Mouse (Mus musculus) kidney, embryonic 14.5 days (tissue): ENCODE measurements around the gene D430041D05Rik. TPM values are rescaled to one million over a fixed set of nuclear protein-coding genes. Genes with fewer than 3 reads are reported as not detected.

Experiments
- ATAC-seq: fragments of 200-750 bp; cut with Nextera tagmentation; 2 replicates; pipeline ENCODE4 v1.8.0; 2017; ENCODE audit warnings: moderate number of reproducible peaks, mild to moderate bottlenecking, moderate TSS enrichment, moderate library complexity; ENCODE audit not compliant: low FRiP score, low TSS enrichment
- H3K27ac ChIP-seq: fragments of 300-500 bp; sonication (generic); 2 replicates; pipeline ENCODE4 v1.5.1; 2014; ENCODE audit warnings: low read depth, mild to moderate bottlenecking, low read length, moderate library complexity, mixed read lengths
- H3K27me3 ChIP-seq: fragments of 300-500 bp; sonication (generic); 2 replicates; pipeline ENCODE4 v1.6.1; 2014; ENCODE audit warnings: mild to moderate bottlenecking, low read length; ENCODE audit not compliant: control insufficient read depth, insufficient read depth
- H3K36me3 ChIP-seq: fragments of 300-500 bp; sonication (generic); 2 replicates; pipeline ENCODE4 v1.6.1; 2014; ENCODE audit warnings: low read length, mixed read lengths; ENCODE audit not compliant: control insufficient read depth, insufficient read depth
- H3K4me1 ChIP-seq: fragments of 300-500 bp; sonication (generic); 2 replicates; pipeline ENCODE4 v1.6.1; 2014; ENCODE audit warnings: low read length, mixed read lengths; ENCODE audit not compliant: control insufficient read depth, insufficient read depth
- H3K4me2 ChIP-seq: fragments of 300-500 bp; sonication (generic); replicated peaks from 2 replicates; pipeline ENCODE4 v1.6.1; 2014; ENCODE audit warnings: low read depth, mild to moderate bottlenecking, low read length
- H3K4me3 ChIP-seq: fragments of 300-500 bp; sonication (generic); 2 replicates; pipeline ENCODE4 v1.5.1; 2014; ENCODE audit warnings: mild to moderate bottlenecking, low read length
- H3K9ac ChIP-seq: fragments of 300-500 bp; sonication (generic); 2 replicates; pipeline ENCODE4 v1.6.1; 2014; ENCODE audit warnings: low read depth, mild to moderate bottlenecking, low read length, moderate library complexity
- H3K9me3 ChIP-seq: fragments of 300-500 bp; sonication (generic); 2 replicates; pipeline ENCODE4 v1.6.1; 2016; ENCODE audit warnings: low read length; ENCODE audit not compliant: control insufficient read depth
- WGBS: fragments of 180-500 bp; shearing (Covaris S2); extraction: QIAGEN DNeasy Blood & Tissue Kit; methylation state at CpG from one replicate; pipeline ENCODE4 v1.1.7; 2014; 5-methylcytosine and 5-hydroxymethylcytosine counted together
- polyA plus RNA-seq: library from polyadenylated mRNA; unstranded; fragments of >200 nt; fragmentation: Nextera tagmentation; extraction: Ambion mirVana; gene quantifications from 2 replicates; pipeline ENCODE4 v1.2.1, GENCODE M21; 2014

The D430041D05Rik gene
- polyA plus RNA-seq, 1 experiment from 2014 or later = 0.65 TPM

DNA sequence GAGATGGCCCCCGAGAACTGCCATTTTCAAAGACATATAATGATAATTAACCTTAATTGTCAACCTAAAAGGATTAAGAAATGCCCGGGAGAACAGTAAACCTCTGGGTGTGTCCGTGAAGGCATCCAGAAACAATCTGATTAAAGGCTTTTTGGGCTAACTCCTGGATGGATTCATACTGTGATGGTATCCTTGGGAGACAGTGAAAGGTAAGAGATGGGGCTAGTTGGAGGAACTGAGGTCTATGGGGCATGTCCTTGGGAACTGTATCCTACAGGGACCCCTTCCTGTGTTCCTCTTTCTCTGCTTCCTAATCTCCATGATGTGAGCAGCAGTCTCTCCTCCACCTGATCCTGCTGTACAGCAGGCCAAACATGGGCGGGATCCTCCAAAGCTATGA lies 38.7 kb downstream of the D430041D05Rik start:
- Histone ChIP-seq H3K36me3 (no peaks in the 10 kb centered on the region), H3K27ac (no peak overlapping the region), H3K9me3 (no peaks in the 10 kb centered on the region), H3K4me2 (no peak overlapping the region), H3K9ac (no peak overlapping the region), H3K4me3 (no peak overlapping the region), H3K4me1 (peaks cover 6% of the 10 kb centered on the region; the same call in 1 of the 2 replicates), H3K27me3 (no peaks in the 10 kb centered on the region)
- 73% methylated on average over 4 of the region's 4 CpGs for WGBS
- no peak for ATAC-seq

DNA sequence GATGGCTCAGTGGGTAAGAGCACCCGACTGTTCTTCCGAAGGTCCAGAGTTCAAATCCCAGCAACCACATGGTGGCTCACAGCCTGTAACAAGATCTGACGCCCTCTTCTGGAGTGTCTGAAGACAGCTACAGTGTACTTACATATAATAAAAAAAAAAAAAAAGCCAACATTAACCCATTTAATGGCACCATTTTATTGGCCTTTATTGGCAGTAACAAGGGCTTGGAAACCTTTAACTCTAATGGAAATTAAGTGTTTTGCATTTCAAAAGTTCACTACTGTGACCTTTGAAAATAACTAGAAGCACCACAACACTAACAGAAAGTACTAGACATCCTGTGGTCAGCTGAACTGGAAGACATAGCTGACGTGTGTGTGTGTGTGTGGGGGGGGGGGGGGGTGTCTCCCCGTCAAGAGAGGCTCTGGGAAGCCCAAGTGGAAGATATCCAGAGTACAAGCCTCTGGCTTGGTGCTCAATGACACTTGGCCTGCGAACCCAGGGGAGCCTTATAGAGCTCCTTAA lies 39.1 kb downstream of the D430041D05Rik start:
- Histone ChIP-seq H3K9ac (no peak overlapping the region), H3K27me3 (no peaks in the 10 kb centered on the region), H3K9me3 (no peaks in the 10 kb centered on the region), H3K4me3 (no peak overlapping the region), H3K27ac (no peak overlapping the region), H3K4me2 (no peak overlapping the region), H3K4me1 (peaks cover 7% of the 10 kb centered on the region; the same call in 1 of the 2 replicates), H3K36me3 (no peaks in the 10 kb centered on the region)
- WGBS = 64% methylated on average over 6 of the region's 6 CpGs
- no peak for ATAC-seq

DNA sequence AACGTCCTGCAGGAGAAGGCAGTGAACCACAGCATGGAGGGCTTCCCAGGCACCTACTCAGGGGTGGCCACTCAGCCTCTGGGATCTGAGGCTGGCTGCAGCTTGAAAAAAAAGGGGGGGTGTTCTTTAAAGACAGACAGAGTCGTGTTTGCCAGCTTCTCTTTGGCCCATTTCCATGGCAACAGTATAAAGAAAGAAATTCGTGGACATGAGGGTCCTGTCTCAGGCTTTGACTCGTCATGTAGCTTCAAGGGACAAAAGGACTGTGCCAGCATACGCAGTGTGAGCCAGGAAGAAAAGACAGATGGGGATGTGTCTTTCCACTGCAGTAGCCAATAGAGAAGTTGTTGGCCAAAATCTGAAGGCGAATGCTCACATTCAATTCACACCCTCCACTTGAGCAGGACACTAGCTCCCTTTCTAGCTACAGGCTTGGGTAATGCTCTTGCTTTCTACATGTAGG lies 42.9 kb downstream of the D430041D05Rik start:
- Histone ChIP-seq H3K27me3 (no peaks in the 10 kb centered on the region), H3K4me3 (no peak overlapping the region), H3K9me3 (no peaks in the 10 kb centered on the region), H3K9ac (no peak overlapping the region), H3K4me1 (peaks cover 7% of the 10 kb centered on the region; the same call in 1 of the 2 replicates), H3K4me2 (no peak overlapping the region), H3K36me3 (no peaks in the 10 kb centered on the region), H3K27ac (no peak overlapping the region)
- ATAC-seq = no peak
- WGBS = 44% methylated on average over 6 of the region's 6 CpGs

DNA sequence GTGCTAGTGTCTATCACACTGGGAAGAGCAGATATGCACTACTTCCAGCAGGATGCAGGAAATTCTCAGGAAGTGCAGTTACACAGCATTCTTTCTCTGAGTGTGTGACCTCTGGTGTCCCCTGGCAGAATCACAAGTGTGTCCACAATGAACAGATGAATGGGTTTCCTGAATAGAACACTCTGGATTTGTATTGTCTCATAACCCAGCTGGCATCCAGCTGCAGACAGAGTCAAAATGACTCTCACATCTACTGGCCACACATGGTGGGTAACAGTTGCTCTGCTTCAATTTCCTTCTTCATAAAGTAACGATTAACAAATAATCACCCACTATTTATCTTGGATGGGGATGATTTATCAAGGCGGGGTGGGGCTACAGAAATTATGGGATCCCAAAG lies 43.5 kb downstream of the D430041D05Rik start:
- Histone ChIP-seq H3K9me3 (no peaks in the 10 kb centered on the region), H3K36me3 (no peaks in the 10 kb centered on the region), H3K4me2 (no peak overlapping the region), H3K27me3 (no peaks in the 10 kb centered on the region), H3K9ac (no peak overlapping the region), H3K4me1 (peaks cover 7% of the 10 kb centered on the region; the same call in 1 of the 2 replicates), H3K27ac (no peak overlapping the region), H3K4me3 (no peak overlapping the region)
- ATAC-seq = 0 out of 2 replicates have a peak, but pooled peaks have one; percentile 28
- 53% methylated on average over 2 of the region's 2 CpGs for WGBS

GRCm38 (mm10) chr2:104359305-104359704 lies 51.5 kb downstream of the D430041D05Rik start:
- 57% methylated on average over 3 of the region's 3 CpGs for WGBS

GRCm38 (mm10) chr2:104358881-104359280 lies 51.9 kb downstream of the D430041D05Rik start:
- H3K4me2 ChIP-seq = no peak overlapping the region
- H3K9ac ChIP-seq = no peak overlapping the region
- no peaks in the 10 kb centered on the region for H3K4me1 ChIP-seq
- no peak overlapping the region for H3K27ac ChIP-seq
- H3K36me3 ChIP-seq = no peaks in the 10 kb centered on the region
- 94% methylated on average over 1 of the region's 1 CpGs for WGBS
- no peaks in the 10 kb centered on the region for H3K9me3 ChIP-seq
- no peaks in the 10 kb centered on the region for H3K27me3 ChIP-seq
- H3K4me3 ChIP-seq = no peak overlapping the region
- no peak for ATAC-seq

More at GRCm38 (mm10) chr2:104359305-104359704, 51.5 kb downstream of the D430041D05Rik start:
- Histone ChIP-seq H3K27ac (no peak overlapping the region), H3K9me3 (no peaks in the 10 kb centered on the region), H3K4me1 (no peaks in the 10 kb centered on the region), H3K9ac (no peak overlapping the region), H3K36me3 (no peaks in the 10 kb centered on the region), H3K4me2 (no peak overlapping the region), H3K4me3 (no peak overlapping the region), H3K27me3 (no peaks in the 10 kb centered on the region)
- ATAC-seq = no peak

GRCm38 (mm10) chr2:104356531-104356930 lies 54.3 kb downstream of the D430041D05Rik start:
- no peaks in the 10 kb centered on the region for H3K4me1 ChIP-seq
- H3K4me3 ChIP-seq = no peak overlapping the region
- H3K4me2 ChIP-seq = no peak overlapping the region
- no peak for ATAC-seq
- no peak overlapping the region for H3K9ac ChIP-seq
- H3K27me3 ChIP-seq = no peaks in the 10 kb centered on the region
- no peaks in the 10 kb centered on the region for H3K9me3 ChIP-seq
- no peaks in the 10 kb centered on the region for H3K36me3 ChIP-seq
- WGBS = 74% methylated on average over 4 of the region's 4 CpGs
- H3K27ac ChIP-seq = no peak overlapping the region

- Histone ChIP-seq H3K4me1 (no peaks in the 10 kb centered on the region), H3K9ac (no peak overlapping the region), H3K4me2 (no peak overlapping the region), H3K4me3 (no peak overlapping the region), H3K27me3 (no peaks in the 10 kb centered on the region), H3K36me3 (no peaks in the 10 kb centered on the region), H3K27ac (no peak overlapping the region), H3K9me3 (no peaks in the 10 kb centered on the region)
- no peak for ATAC-seq
Measured at GRCm38 (mm10) chr2:104354117-104354516, 56.7 kb downstream of the D430041D05Rik start.

DNA sequence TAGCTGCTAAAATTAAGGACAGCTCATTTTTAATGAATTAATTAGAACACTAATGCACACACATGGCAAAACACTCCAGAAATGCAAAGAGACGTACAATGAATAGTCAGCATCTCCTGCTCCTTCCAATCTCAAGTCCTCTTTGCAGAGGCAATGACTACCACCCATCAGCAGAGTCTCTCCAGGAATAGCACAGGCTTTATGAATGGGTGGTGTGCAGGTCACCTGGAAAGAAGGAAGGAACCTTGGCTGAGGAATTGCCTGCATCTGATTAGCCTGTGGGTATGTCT lies 58.7 kb downstream of the D430041D05Rik start:
- no peak for ATAC-seq
- Histone ChIP-seq H3K9ac (no peak overlapping the region), H3K36me3 (no peaks in the 10 kb centered on the region), H3K9me3 (no peaks in the 10 kb centered on the region), H3K27me3 (no peaks in the 10 kb centered on the region), H3K4me2 (no peak overlapping the region), H3K4me1 (no peaks in the 10 kb centered on the region), H3K4me3 (no peak overlapping the region), H3K27ac (no peak overlapping the region)
- 85% methylated on average over 1 of the region's 1 CpGs for WGBS
